Mouse (Mus musculus): Measurements from ENCODE around the gene Gm9745.
"Not testable (repeated sequence)": the region's sequence is repeated elsewhere in the genome, so short reads cannot be mapped to it uniquely, and the experiment has no call there.

Gm9745 gene

GRCm38 (mm10) chr13:8948131-8948530 lies at the start of gene Gm9745:
Gene Gm9745 (minus strand): TSS chr13:8948231.
- DNase-seq = not testable (repeated sequence)

DNA sequence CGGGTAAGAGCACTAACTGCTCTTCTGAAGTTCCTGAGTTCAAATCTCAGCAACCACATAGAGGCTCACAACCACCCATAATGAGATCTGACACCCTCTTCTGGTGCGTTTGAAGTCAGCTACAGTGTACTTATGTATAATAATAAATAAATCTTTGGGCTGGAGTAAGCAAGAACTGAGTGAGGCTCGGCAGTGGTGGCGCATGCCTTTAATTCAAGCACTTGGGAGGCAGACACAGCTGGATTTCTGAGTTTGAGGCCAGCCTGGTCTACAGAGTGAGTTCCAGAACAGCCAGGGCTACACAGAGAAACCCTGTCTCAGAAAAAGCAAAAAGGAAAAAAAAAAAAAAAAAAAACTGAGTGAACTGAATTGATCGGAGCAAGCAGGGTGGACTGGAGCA lies 49.2 kb upstream of the Gm9745 start:
- DNase-seq = not testable (repeated sequence)

GRCm38 (mm10) chr13:8995990-8996786 lies 48.2 kb upstream of the Gm9745 start, which contains the start of gene Gtpbp4:
Gene Gtpbp4 (minus strand): TSS chr13:8996083.
- peak; percentile 98 for DNase-seq

DNA sequence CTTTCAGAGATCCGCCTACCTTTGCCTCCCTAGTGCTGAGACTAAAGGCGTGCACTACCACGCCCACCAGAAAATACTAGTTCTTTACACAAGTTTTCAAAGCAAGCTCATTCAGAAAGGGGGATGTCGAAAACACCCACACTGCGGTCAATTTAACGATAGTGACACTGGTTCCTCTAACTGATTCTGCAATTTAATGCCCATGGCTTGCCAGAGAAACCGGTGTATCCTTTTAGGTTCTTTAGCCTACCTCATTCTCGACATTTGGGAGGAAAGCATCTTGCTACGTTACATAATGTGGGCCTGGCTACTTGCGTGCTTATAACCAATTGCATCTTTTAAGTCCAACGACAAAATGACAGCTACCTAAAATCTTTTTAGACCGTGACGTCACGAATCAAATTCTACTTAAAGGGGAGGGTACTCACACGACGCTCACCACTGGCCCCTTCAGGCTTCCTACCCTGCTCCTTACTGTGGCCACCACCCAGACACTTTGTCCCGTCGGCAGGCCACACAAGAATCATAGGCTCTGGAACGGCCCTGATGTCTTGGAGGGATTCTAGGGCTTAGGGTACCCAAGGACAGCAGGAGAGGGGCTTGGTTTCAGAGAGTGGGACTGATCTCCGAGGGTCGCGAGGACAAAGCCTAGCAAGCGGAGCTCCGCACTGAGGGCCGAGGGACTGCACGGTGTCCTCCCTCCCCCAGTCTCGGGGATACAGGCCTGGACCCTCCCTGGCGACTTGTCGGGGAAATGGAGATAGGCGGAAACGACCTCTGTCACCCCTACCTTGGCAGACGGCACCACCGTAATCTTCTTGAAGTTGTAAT lies 47.3 kb upstream of the Gm9745 start:
- no peak for DNase-seq

DNA sequence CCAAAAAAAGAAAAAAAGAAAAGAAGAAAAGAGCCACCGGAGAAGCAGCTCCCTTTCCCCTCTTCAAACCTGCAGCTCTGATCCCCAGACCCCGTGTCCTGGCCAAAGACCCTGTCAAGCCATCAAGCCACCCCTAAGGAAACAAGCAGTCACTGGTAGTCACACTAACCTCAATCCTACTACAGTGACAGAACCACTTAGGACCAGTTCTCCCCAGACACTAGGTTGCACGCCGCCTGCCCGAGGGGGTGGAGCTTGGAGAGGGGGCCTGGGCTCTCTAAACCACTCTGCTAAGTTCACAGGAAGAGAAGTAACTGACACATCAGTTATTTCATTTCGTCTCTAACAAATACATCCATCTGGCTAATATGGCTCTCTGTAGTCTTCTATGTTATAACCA lies 44.2 kb upstream of the Gm9745 start:
- no peak for DNase-seq

- DNase-seq = no peak
These were observed 24.9 kb upstream of the Gm9745 start for GRCm38 (mm10) chr13:8972972-8973371.

- no peak for DNase-seq
These were observed 24.3 kb upstream of the Gm9745 start for GRCm38 (mm10) chr13:8972369-8972768.

GRCm38 (mm10) chr13:8967742-8968141 lies 19.7 kb upstream of the Gm9745 start:
- no peak for DNase-seq

DNA sequence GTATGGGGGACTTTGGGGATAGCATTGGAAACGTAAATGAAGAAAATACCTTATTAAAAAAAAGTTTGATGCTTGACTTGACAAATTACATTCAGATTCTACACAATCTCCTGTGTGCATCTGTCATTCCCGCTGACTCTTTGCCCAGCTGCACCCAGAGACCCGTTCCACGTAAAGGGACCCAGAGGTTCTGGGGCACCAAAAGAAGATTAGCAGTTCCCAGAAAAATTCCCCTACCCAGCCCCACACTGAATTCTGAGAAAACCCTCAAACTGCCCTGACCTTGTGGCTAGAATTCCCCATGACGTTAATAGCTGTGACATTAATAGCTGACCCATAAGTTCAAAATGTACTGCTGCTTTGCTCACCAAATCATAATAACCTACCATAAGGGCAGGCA lies 17.2 kb upstream of the Gm9745 start:
- no peak for DNase-seq

- not testable (repeated sequence) for DNase-seq
These were observed 14.2 kb upstream of the Gm9745 start for GRCm38 (mm10) chr13:8962266-8962665.

GRCm38 (mm10) chr13:8961128-8961888 lies 13.3 kb upstream of the Gm9745 start:
- DNase-seq = not testable (repeated sequence)

GRCm38 (mm10) chr13:8959554-8959953 lies 11.5 kb upstream of the Gm9745 start:
- not testable (repeated sequence) for DNase-seq

DNA sequence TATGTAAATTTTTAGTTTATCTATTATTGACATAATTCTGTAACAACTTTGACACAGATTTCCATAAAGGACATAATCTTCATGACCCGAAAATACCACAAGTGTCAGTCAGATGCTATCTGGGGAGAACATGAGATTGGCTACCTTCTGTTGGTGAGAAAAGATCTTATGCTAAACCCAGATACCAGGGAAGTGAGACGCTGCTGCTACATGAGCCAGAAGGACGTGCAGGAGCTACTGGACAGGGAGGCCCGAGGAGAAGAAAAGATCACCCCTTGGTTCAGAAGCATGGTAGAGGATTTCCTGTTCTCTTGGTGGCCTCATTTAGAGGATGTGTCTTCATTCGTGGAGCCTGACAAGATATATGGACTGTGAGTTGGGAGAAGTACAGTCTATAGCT lies 11.0 kb upstream of the Gm9745 start:
- DNase-seq = not testable (repeated sequence)

- DNase-seq = not testable (repeated sequence)
These were observed 8.8 kb upstream of the Gm9745 start for GRCm38 (mm10) chr13:8956873-8957272.

DNA sequence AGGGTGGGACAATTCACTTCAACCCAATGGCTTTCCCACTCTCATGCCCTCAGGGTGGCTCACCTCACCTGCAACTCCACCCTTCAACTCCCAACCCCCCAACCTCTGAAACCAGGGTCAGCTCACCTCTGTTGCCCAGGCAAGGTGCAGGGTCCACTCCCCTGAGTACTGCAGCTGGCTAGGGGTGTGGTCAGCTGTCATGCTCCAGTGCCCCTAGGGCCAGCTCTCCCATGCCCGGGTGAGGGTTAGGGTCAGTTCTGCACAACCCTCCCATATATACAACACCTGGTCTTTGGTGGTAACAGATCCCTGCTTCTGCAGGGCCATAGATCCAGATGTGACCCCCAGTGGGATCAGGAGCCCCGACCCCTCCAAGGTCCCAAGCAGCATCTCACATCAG lies 7.1 kb upstream of the Gm9745 start:
- DNase-seq = not testable (repeated sequence)

DNA sequence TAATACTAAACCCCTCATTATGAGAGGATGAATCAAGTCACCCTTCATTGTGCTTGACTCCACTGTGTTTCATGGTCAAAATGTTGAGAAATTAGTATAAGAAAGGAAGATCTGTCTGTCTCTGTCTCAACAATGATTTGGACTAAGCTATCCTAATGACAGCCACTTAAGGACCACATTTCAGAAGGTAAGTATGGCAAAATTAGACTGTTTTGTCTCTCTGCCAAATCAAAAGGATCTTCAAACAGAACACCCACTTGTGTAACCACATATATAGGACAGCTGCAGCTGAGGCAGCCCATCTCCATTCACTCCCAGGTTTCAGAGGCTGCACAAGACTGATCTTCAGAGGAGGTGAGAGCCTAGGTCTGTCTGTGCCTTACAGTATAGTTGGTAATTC lies 4.5 kb upstream of the Gm9745 start, which contains the start of gene Idi2:
TSS of gene Idi2 (plus strand) at position 301 of the 400 bp plus-strand sequence.
- DNase-seq = not testable (repeated sequence)

GRCm38 (mm10) chr13:8943828-8944227 lies 4.2 kb downstream of the Gm9745 start:
- DNase-seq = not testable (repeated sequence)

- not testable (repeated sequence) for DNase-seq
These were observed 6.3 kb downstream of the Gm9745 start for GRCm38 (mm10) chr13:8941701-8942100.

DNA sequence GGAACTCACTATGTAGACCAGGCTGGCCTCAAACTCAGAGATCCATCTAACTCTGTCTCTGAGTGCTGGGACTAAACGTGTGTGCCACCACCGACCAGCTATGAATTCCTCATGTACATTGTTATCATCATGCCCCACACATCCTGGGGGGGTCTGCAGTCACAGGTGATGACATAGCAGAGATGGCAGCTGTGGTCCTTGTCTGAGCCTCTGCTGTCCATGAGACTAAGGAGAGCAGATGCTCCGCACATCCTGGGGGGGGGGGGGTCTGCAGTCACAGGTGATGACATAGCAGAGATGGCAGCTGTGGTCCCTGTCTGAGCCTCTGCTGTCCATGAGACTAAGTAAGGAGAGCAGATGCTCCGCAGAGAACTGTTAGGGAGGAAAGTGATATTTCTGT lies 6.9 kb downstream of the Gm9745 start:
- not testable (repeated sequence) for DNase-seq

GRCm38 (mm10) chr13:8937611-8938140 lies 10.4 kb downstream of the Gm9745 start:
- not testable (repeated sequence) for DNase-seq

GRCm38 (mm10) chr13:8933499-8933898 lies 14.5 kb downstream of the Gm9745 start:
- no peak for DNase-seq

GRCm38 (mm10) chr13:8913890-8914289 lies 34.1 kb downstream of the Gm9745 start:
- not testable (repeated sequence) for DNase-seq
